Mouse (Mus musculus) embryo, embryonic 11.5 days (tissue): ENCODE data around the gene Hdac4.

Source experiments
- DNase-seq: peaks from one replicate; pipeline ENCODE4 v3.0.0-alpha.2; 2012; ENCODE audit warnings: low read depth, low spot score

Hdac4 gene

GRCm38 (mm10) chr1:91968710-91969379, 226.7 kb downstream of the Hdac4 start:
- peak; percentile 46 for DNase-seq

- no peak for DNase-seq
Observed at GRCm38 (mm10) chr1:91967041-91967440, 228.5 kb downstream of the Hdac4 start.

- peak; percentile 11 for DNase-seq
Observed at GRCm38 (mm10) chr1:91964486-91965335, 230.8 kb downstream of the Hdac4 start.

- peak; percentile 38 for DNase-seq
Observed at GRCm38 (mm10) chr1:91962256-91962655, 233.2 kb downstream of the Hdac4 start.

- DNase-seq: no peak
Observed at GRCm38 (mm10) chr1:91961231-91961630, 234.3 kb downstream of the Hdac4 start.

GRCm38 (mm10) chr1:91959891-91960290, 235.6 kb downstream of the Hdac4 start:
- DNase-seq: no peak

GRCm38 (mm10) chr1:91959044-91959443, 236.5 kb downstream of the Hdac4 start:
- no peak for DNase-seq

- no peak for DNase-seq
Observed at GRCm38 (mm10) chr1:91956229-91956628, 239.3 kb downstream of the Hdac4 start.

GRCm38 (mm10) chr1:91954954-91955353, 240.5 kb downstream of the Hdac4 start:
- no peak for DNase-seq

GRCm38 (mm10) chr1:91952912-91953311, 242.6 kb downstream of the Hdac4 start:
- peak; percentile 8 for DNase-seq

GRCm38 (mm10) chr1:91947441-91947840, 248.1 kb downstream of the Hdac4 start:
- DNase-seq: no peak

- DNase-seq: no peak
Observed at GRCm38 (mm10) chr1:91942583-91942982, 252.9 kb downstream of the Hdac4 start.

GRCm38 (mm10) chr1:91942031-91942430, 253.5 kb downstream of the Hdac4 start:
- DNase-seq: no peak

GRCm38 (mm10) chr1:91941094-91941493, 254.4 kb downstream of the Hdac4 start:
- DNase-seq: no peak

GRCm38 (mm10) chr1:91935171-91935570, 260.3 kb downstream of the Hdac4 start:
- no peak for DNase-seq

- DNase-seq: no peak
Observed at GRCm38 (mm10) chr1:91933681-91934080, 261.8 kb downstream of the Hdac4 start.

GRCm38 (mm10) chr1:91932221-91932620, 263.3 kb downstream of the Hdac4 start:
- DNase-seq: no peak

- no peak for DNase-seq
Observed at GRCm38 (mm10) chr1:91931786-91932185, 263.7 kb downstream of the Hdac4 start.

GRCm38 (mm10) chr1:91931196-91931595, 264.3 kb downstream of the Hdac4 start:
- DNase-seq: no peak

GRCm38 (mm10) chr1:91929051-91929450, 266.4 kb downstream of the Hdac4 start:
- DNase-seq: no peak

- no peak for DNase-seq
Observed at GRCm38 (mm10) chr1:91927536-91928315, 267.8 kb downstream of the Hdac4 start.

- DNase-seq: no peak
Observed at GRCm38 (mm10) chr1:91923567-91923966, 271.9 kb downstream of the Hdac4 start.
